Mouse (Mus musculus): Measurements from ENCODE around the gene Pck1. TPM values are rescaled to one million over a fixed set of nuclear protein-coding genes. Genes with fewer than 3 reads are reported as not detected.

Pck1 gene
- polyA plus RNA-seq (2015; fragmentation: Nextera tagmentation; extraction: Ambion mirVana), result 414 and 703 TPM in 2 replicates

- Histone ChIP-seq H3K4me3 (ENCODE audit: low read depth, low read length) (peak within 1 kb of the TSS; percentile 34), H3K27me3 (ENCODE audit: insufficient read depth, low read length) (no peaks in the 10 kb centered on the region), H3K9ac (replicated peaks) (peak within 1 kb of the TSS; percentile 58), H3K36me3 (replicated peaks; ENCODE audit: insufficient read depth, low read length) (no peaks in the 10 kb centered on the region), H3K9me3 (ENCODE audit: low read length) (no peaks in the 10 kb centered on the region), H3K27ac (ENCODE audit: low read depth) (peak within 1 kb of the TSS; percentile 95), H3K4me1 (ENCODE audit: insufficient read depth) (peaks cover 8% of the 10 kb centered on the region), H3K4me2 (ENCODE audit: low read depth, low read length) (peak within 1 kb of the TSS; percentile 57)
- peak; percentile 89 for TF ChIP-seq EP300 (IDR thresholded peaks at IDR 0.05; ENCODE audit: low read depth)
- no peak for TF ChIP-seq CTCF (IDR thresholded peaks at IDR 0.05; ENCODE audit: low read depth)
- ATAC-seq (peak; percentile 80), DNase-seq (peak; percentile 86)
- 53% methylated on average over 13 of the region's 13 CpGs for WGBS (ENCODE audit: insufficient replicate concordance)
These were observed at the start of gene Pck1 for GRCm38 (mm10) chr2:173152436-173153151. Gene Pck1, plus strand, starts transcription at chr2:173153048.

GRCm38 (mm10) chr2:173106409-173106808 lies 46.4 kb upstream of the Pck1 start:
- no peak overlapping the region for H3K9ac ChIP-seq (replicated peaks)
- 0 out of 2 replicates have a peak, but pooled peaks cover 2% of the 10 kb centered on the region for H3K27me3 ChIP-seq (ENCODE audit: insufficient read depth, low read length)
- H3K36me3 ChIP-seq (replicated peaks; ENCODE audit: insufficient read depth, low read length), result no peaks in the 10 kb centered on the region
- H3K4me1 ChIP-seq (ENCODE audit: insufficient read depth), result no peaks in the 10 kb centered on the region
- WGBS (ENCODE audit: insufficient replicate concordance), result 75% methylated on average over 9 of the region's 9 CpGs
- H3K4me2 ChIP-seq (ENCODE audit: low read depth, low read length), result no peak overlapping the region
- DNase-seq, result no peak
- no peak overlapping the region for H3K4me3 ChIP-seq (ENCODE audit: low read depth, low read length)
- no peak overlapping the region for H3K27ac ChIP-seq (ENCODE audit: low read depth)
- ATAC-seq, result no peak
- no peaks in the 10 kb centered on the region for H3K9me3 ChIP-seq (ENCODE audit: low read length)
- TF ChIP-seq EP300 (IDR thresholded peaks at IDR 0.05; ENCODE audit: low read depth) (no peak), CTCF (IDR thresholded peaks at IDR 0.05; ENCODE audit: low read depth) (no peak)

GRCm38 (mm10) chr2:173106889-173107785 lies 45.7 kb upstream of the Pck1 start:
- H3K9ac ChIP-seq (replicated peaks), result no peak overlapping the region
- no peaks in the 10 kb centered on the region for H3K4me1 ChIP-seq (ENCODE audit: insufficient read depth)
- peak overlapping the region; percentile 35; the same call in 1 of the 2 replicates for H3K4me2 ChIP-seq (ENCODE audit: low read depth, low read length)
- DNase-seq (peak; percentile 61), ATAC-seq (peak; percentile 75)
- H3K4me3 ChIP-seq (ENCODE audit: low read depth, low read length), result no peak overlapping the region
- TF ChIP-seq CTCF (IDR thresholded peaks at IDR 0.05; ENCODE audit: low read depth) (peak; percentile 84), EP300 (IDR thresholded peaks at IDR 0.05; ENCODE audit: low read depth) (no peak)
- no peaks in the 10 kb centered on the region for H3K36me3 ChIP-seq (replicated peaks; ENCODE audit: insufficient read depth, low read length)
- no peak overlapping the region for H3K27ac ChIP-seq (ENCODE audit: low read depth)
- H3K27me3 ChIP-seq (ENCODE audit: insufficient read depth, low read length), result 0 out of 2 replicates have a peak, but pooled peaks cover 2% of the 10 kb centered on the region
- no peaks in the 10 kb centered on the region for H3K9me3 ChIP-seq (ENCODE audit: low read length)
- 19% methylated on average over 14 of the region's 14 CpGs for WGBS (ENCODE audit: insufficient replicate concordance)

- DNase-seq (no peak), ATAC-seq (peak; percentile 49)
- Histone ChIP-seq H3K36me3 (replicated peaks; ENCODE audit: insufficient read depth, low read length) (no peaks in the 10 kb centered on the region), H3K27me3 (ENCODE audit: insufficient read depth, low read length) (0 out of 2 replicates have a peak, but pooled peaks cover 2% of the 10 kb centered on the region), H3K9ac (replicated peaks) (no peak overlapping the region), H3K27ac (ENCODE audit: low read depth) (peak overlapping the region; percentile 24; the same call in 1 of the 2 replicates), H3K4me3 (ENCODE audit: low read depth, low read length) (no peak overlapping the region), H3K9me3 (ENCODE audit: low read length) (no peaks in the 10 kb centered on the region), H3K4me2 (ENCODE audit: low read depth, low read length) (no peak overlapping the region), H3K4me1 (ENCODE audit: insufficient read depth) (no peaks in the 10 kb centered on the region)
- no peak for TF ChIP-seq EP300 (IDR thresholded peaks at IDR 0.05; ENCODE audit: low read depth)
- TF ChIP-seq CTCF (IDR thresholded peaks at IDR 0.05; ENCODE audit: low read depth), result no peak
- WGBS (ENCODE audit: insufficient replicate concordance), result 53% methylated on average over 6 of the region's 6 CpGs
These were observed 44.2 kb upstream of the Pck1 start for GRCm38 (mm10) chr2:173108509-173109190.

- WGBS (ENCODE audit: insufficient replicate concordance), result 86% methylated on average over 7 of the region's 7 CpGs
- no peak for DNase-seq
- ATAC-seq, result no peak
- Histone ChIP-seq H3K9ac (replicated peaks) (no peak overlapping the region), H3K9me3 (ENCODE audit: low read length) (no peaks in the 10 kb centered on the region), H3K27me3 (ENCODE audit: insufficient read depth, low read length) (0 out of 2 replicates have a peak, but pooled peaks cover 2% of the 10 kb centered on the region), H3K4me2 (ENCODE audit: low read depth, low read length) (no peak overlapping the region), H3K4me1 (ENCODE audit: insufficient read depth) (no peaks in the 10 kb centered on the region), H3K27ac (ENCODE audit: low read depth) (no peak overlapping the region), H3K4me3 (ENCODE audit: low read depth, low read length) (no peak overlapping the region), H3K36me3 (replicated peaks; ENCODE audit: insufficient read depth, low read length) (no peaks in the 10 kb centered on the region)
- TF ChIP-seq CTCF (IDR thresholded peaks at IDR 0.05; ENCODE audit: low read depth) (no peak), EP300 (IDR thresholded peaks at IDR 0.05; ENCODE audit: low read depth) (no peak)
These were observed 43.3 kb upstream of the Pck1 start for GRCm38 (mm10) chr2:173109510-173109909.
